Mouse (Mus musculus) intestine, embryonic 16.5 days (tissue): ENCODE data around the gene Gm28363. TPM values are rescaled to one million over a fixed set of nuclear protein-coding genes. Genes with fewer than 3 reads are reported as not detected.
"Not testable (repeated sequence)": the region's sequence is repeated elsewhere in the genome, so short reads cannot be mapped to it uniquely, and the experiment has no call there.

Experiments
- ATAC-seq: fragments of 200-750 bp; cut with Nextera tagmentation; 2 replicates; pipeline ENCODE4 v1.8.0; 2017; ENCODE audit warnings: moderate TSS enrichment, moderate library complexity
- H3K27ac ChIP-seq: fragments of 300-500 bp; sonication (generic); 2 replicates; pipeline ENCODE4 v1.5.1; 2014; ENCODE audit warnings: mild to moderate bottlenecking, low read length
- H3K27me3 ChIP-seq: fragments of 300-500 bp; sonication (generic); replicated peaks from 2 replicates; pipeline ENCODE4 v1.6.1; 2014; ENCODE audit warnings: low read length, control low read depth, mixed read lengths; ENCODE audit not compliant: control insufficient read depth, insufficient read depth
- H3K36me3 ChIP-seq: fragments of 300-500 bp; sonication (generic); 2 replicates; pipeline ENCODE4 v1.6.1; 2014; ENCODE audit warnings: low read length, control low read depth; ENCODE audit not compliant: control insufficient read depth, insufficient read depth
- H3K4me1 ChIP-seq: fragments of 300-500 bp; sonication (generic); 2 replicates; pipeline ENCODE4 v1.6.1; 2014; ENCODE audit warnings: low read length, control low read depth, mixed read lengths; ENCODE audit not compliant: control insufficient read depth, insufficient read depth
- H3K4me2 ChIP-seq: fragments of 300-500 bp; sonication (generic); 2 replicates; pipeline ENCODE4 v1.6.1; 2014; ENCODE audit warnings: low read depth, low read length, control low read depth
- H3K4me3 ChIP-seq: fragments of 300-500 bp; sonication (generic); 2 replicates; pipeline ENCODE4 v1.5.1; 2014; ENCODE audit warnings: mild to moderate bottlenecking, low read length
- H3K9ac ChIP-seq: fragments of 300-500 bp; sonication (generic); 2 replicates; pipeline ENCODE4 v1.6.1; 2014; ENCODE audit warnings: low read depth, low read length
- H3K9me3 ChIP-seq: fragments of 300-500 bp; sonication (generic); 2 replicates; pipeline ENCODE4 v1.6.1; 2016; ENCODE audit warnings: low read length, control low read depth; ENCODE audit not compliant: control insufficient read depth
- WGBS: fragments of 180-500 bp; shearing (Covaris S2); extraction: QIAGEN DNeasy Blood & Tissue Kit; methylation state at CpG from one replicate; pipeline ENCODE4 v1.1.7; 2014; 5-methylcytosine and 5-hydroxymethylcytosine counted together
- polyA plus RNA-seq: library from polyadenylated mRNA; unstranded; fragments of >200 nt; fragmentation: Nextera tagmentation; extraction: Ambion mirVana; gene quantifications from 2 replicates; pipeline ENCODE4 v1.2.1, GENCODE M21; 2015

Gene Gm28363
- polyA plus RNA-seq: not detected in 2 replicates

DNA sequence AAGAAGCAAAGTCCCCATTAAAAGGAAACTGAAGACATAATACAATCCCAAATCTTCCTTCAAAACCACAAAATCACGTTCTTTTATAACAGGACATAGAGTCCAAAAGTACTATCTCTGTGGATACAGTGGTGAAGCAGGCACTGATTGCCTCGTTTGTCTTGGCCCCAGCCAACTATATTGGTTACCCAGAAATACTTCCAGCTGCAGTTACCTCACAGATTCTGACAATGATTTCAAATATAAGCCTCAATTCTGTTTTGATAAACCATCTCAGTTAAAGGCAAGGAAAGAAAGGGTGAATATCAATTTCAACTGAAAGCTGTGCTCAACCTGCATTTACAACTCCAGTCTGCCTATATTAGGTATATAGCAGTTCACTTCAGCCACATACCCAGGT is at the start of gene Gm28363:
Gene Gm28363, plus strand, starts transcription at position 301 of the 400 bp plus-strand sequence.
- not testable (repeated sequence) for H3K27ac ChIP-seq, H3K36me3 ChIP-seq, H3K9ac ChIP-seq, H3K9me3 ChIP-seq, H3K27me3 ChIP-seq, H3K4me2 ChIP-seq, H3K4me1 ChIP-seq, H3K4me3 ChIP-seq, ATAC-seq
- WGBS: 57% methylated on average over 2 of the region's 2 CpGs

DNA sequence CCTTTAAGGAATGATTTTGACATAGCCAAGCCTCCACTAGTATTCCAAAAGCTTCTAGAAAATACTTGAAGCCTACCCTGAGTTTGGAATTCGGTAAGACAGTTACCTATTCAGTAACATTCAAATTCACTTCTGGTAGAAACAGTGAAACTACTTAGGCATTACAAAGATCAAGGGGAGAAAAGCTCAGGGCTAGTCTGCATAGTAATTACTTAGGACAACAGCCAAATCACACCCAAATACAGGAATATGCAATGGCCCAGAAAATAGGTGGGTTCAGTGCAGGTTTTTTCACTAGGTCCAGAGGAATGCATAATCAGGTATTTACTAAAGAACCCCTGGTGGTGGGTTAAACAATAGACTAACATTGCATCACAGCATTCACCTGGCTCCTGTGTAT is 46.7 kb upstream of the Gm28363 start:
- H3K36me3 ChIP-seq, ATAC-seq, H3K9me3 ChIP-seq, H3K27ac ChIP-seq, H3K4me2 ChIP-seq, H3K9ac ChIP-seq, H3K4me1 ChIP-seq, H3K27me3 ChIP-seq, H3K4me3 ChIP-seq: not testable (repeated sequence)
- 57% methylated on average over 1 of the region's 1 CpGs for WGBS

Other genes starting within 250 kb of the Gm28363 start
- not detected in 2 replicates for gene B020011L13Rik, start 84.0 kb downstream of the Gm28363 start, polyA plus RNA-seq
- gene Gm28360, start 132.9 kb downstream of the Gm28363 start, polyA plus RNA-seq: not detected in 2 replicates
- gene Gm28168, start 230.9 kb downstream of the Gm28363 start, polyA plus RNA-seq: not detected in 2 replicates